Mouse (Mus musculus) right cerebral cortex, postnatal 14 days (tissue): ENCODE measurements at regions not wholly inside any gene's neighbourhood (a gene's known extent, or its start where the extent isn't known, plus 50 kb on each side); places are given as distances from the start of the nearest gene placed in this dataset.

ENCODE experiments used
- DNase-seq: peaks from one replicate; pipeline ENCODE4 v3.0.0; 2022

DNA sequence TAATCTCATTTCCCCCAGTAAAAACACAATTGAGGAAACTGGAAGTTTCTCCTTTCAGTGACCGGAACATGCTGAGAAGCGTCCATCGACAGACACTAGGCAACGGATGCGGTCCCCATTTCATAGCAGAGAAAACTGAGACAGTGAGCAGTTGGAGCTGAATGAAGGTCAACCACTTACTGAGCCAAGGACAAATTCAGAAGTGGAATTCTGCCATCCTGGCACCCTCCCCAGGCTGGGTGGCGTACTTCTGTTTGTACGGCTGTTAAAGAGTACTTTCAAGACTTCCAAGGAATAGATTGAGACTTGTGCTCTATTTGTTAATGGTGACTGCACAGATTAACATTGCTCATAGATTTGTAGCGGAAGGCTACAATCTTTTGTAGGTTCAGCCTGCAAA lies 54.2 kb upstream of the Bhlhe40 start:
- peak; percentile 19 for DNase-seq

DNA sequence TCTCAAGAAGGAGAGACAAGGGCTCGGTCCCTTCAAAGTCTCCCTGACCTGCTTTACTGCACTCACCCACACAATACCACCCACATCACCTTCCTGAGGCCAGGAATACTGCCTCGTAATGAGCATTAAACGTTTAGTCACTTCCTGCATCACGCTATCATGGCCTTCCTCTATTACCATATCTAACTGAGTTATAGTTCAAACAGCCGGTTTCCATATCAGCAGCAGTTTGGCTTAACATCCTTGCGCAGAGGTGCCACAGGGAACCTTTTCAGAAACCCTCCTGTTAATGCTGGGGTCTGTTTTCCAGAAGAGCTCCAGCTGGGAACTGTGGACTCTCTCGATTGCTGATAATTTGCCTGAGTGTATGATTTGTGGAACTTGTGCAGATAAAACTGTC lies 52.1 kb upstream of the Bhlhe40 start:
- no peak for DNase-seq
